Mouse (Mus musculus) spleen, postnatal 0 days (tissue): Measurements from ENCODE around the gene Tcf19. TPM values are rescaled to one million over a fixed set of nuclear protein-coding genes. Genes with fewer than 3 reads are reported as not detected.

ENCODE experiments used
- polyA plus RNA-seq: library from polyadenylated mRNA; unstranded; fragments of >200 nt; fragmentation: Nextera tagmentation; extraction: Ambion mirVana; gene quantifications from 2 replicates; pipeline ENCODE4 v1.2.1, GENCODE M21; 2015

Gene Tcf19
- 46.3 and 52.7 TPM in 2 replicates for polyA plus RNA-seq

GRCm38 (mm10) chr17:35516652-35517500, at the start of gene Tcf19, which contains the start of gene Cchcr1:
TSS of gene Tcf19 (minus strand) at chr17:35516824.
TSS of gene Cchcr1 (plus strand) at chr17:35517100.

DNA sequence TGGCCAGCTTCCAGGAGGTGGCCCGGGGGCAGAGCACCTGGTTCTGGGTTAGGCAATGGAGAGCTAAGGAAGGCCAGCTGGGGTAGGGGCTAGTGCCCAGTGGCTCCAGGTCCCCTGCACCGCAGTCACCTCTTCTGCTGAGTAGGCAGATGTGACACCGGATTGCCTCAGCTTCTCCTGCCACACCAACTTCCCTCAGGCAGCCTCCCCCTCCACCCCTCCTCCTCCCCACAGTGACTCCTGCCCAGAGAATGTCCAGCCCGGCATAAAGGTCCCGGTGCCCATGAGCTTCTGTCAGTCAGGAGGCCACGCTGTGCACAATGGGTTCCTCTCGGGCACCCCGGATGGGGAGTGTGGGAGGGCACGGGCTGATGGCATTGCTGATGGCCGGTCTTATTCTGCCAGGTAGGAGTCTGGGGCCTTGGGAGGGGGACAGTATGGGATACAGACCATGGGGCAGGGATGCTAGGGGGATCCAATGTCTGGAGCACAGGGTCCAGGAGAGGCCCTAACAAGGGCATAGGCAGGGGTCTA, 35.3 kb upstream of the Tcf19 start, which contains the start of gene Cdsn:
Gene Cdsn (plus strand): TSS at position 248 of the 534 bp plus-strand sequence.

GRCm38 (mm10) chr17:35532901-35533300, 16.3 kb upstream of the Tcf19 start, which contains the start of gene Psors1c2:
TSS of gene Psors1c2 (plus strand) at chr17:35533201.

GRCm38 (mm10) chr17:35505776-35506175, 10.8 kb downstream of the Tcf19 start, which contains the start of gene Pou5f1:
TSS of gene Pou5f1 (plus strand) at chr17:35506018.

GRCm38 (mm10) chr17:35469842-35470751, 46.5 kb downstream of the Tcf19 start, which contains the start of gene H2-Q10:
TSS of gene H2-Q10 (plus strand) at chr17:35470089.

Other genes starting within 250 kb of the Tcf19 start
- 0.05 TPM in 1 of 2 replicates, not detected in the other for gene H2-Q1, start 196.4 kb downstream of the Tcf19 start, polyA plus RNA-seq
- gene H2-Q2, start 174.6 kb downstream of the Tcf19 start, polyA plus RNA-seq = 0.10 and 0.35 TPM in 2 replicates
- gene H2-Q4, start 137.2 kb downstream of the Tcf19 start, polyA plus RNA-seq = 5.0 and 6.1 TPM in 2 replicates
- gene H2-Q6, start 92.0 kb downstream of the Tcf19 start, polyA plus RNA-seq = 2.0 and 2.4 TPM in 2 replicates
- gene H2-Q7, start 77.7 kb downstream of the Tcf19 start, polyA plus RNA-seq = 3.9 and 4.6 TPM in 2 replicates
- gene H2-Q10, start 46.7 kb downstream of the Tcf19 start, polyA plus RNA-seq = 12.6 and 15.2 TPM in 2 replicates
- 0.10 and 0.12 TPM in 2 replicates for gene Pou5f1, start 10.8 kb downstream of the Tcf19 start, polyA plus RNA-seq
- gene Cchcr1, start 276 bp upstream of the Tcf19 start, polyA plus RNA-seq = 9.7 and 11.4 TPM in 2 replicates
- gene Psors1c2, start 16.4 kb upstream of the Tcf19 start, polyA plus RNA-seq = 0.16 TPM in 1 of 2 replicates, not detected in the other
- 0.05 and 0.07 TPM in 2 replicates for gene Cdsn, start 35.3 kb upstream of the Tcf19 start, polyA plus RNA-seq
- not detected in 2 replicates for gene 2300002M23Rik, start 50.6 kb upstream of the Tcf19 start, polyA plus RNA-seq
- gene Sfta2, start 84.7 kb upstream of the Tcf19 start, polyA plus RNA-seq = not detected in 2 replicates
- not detected in 2 replicates for gene Gm9573, start 109.8 kb upstream of the Tcf19 start, polyA plus RNA-seq
- 0.07 and 0.12 TPM in 2 replicates for gene Mucl3, start 126.9 kb upstream of the Tcf19 start, polyA plus RNA-seq
- gene Vars2, start 150.8 kb upstream of the Tcf19 start, polyA plus RNA-seq = 7.5 and 7.6 TPM in 2 replicates
- gene Gtf2h4, start 156.9 kb upstream of the Tcf19 start, polyA plus RNA-seq = 23.5 and 25.8 TPM in 2 replicates
- gene Ddr1, start 187.8 kb upstream of the Tcf19 start, polyA plus RNA-seq = 13.8 and 18.6 TPM in 2 replicates